Mouse (Mus musculus): ENCODE measurements around the gene Fam19a3. TPM values are rescaled to one million over a fixed set of nuclear protein-coding genes. Genes with fewer than 3 reads are reported as not detected.

Fam19a3 gene
- not detected in 2 replicates for polyA plus RNA-seq (2014; fragmentation: Nextera tagmentation; extraction: Ambion mirVana)

DNA sequence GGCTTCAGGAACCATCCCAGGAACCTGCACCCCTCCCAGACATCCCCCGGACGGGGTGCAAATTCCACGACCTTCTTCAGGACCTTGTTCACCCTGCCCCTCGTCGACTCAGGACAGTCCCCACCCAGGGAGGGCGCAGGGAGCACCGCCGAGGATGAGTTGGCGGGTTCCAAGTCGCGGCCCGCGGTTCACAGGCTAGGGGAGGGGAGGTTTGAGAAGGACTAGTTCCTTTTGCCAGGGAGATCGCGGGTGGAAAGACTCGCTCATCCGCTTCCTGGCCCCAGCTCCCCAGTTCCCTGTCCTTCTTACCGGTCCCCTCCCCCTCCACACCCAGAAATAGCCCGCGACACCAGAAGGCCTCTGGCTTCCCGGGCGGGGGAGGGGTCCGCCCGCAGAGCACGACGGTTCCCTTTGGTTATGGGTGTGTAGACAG is at the start of gene Fam19a3:
TSS of gene Fam19a3 (minus strand) at position 370 of the 433 bp plus-strand sequence.
- Histone ChIP-seq H3K36me3 (ENCODE audit: control insufficient read depth, insufficient read depth, low read length) (no peaks in the 10 kb centered on the region), H3K4me2 (peak within 1 kb of the TSS; percentile 78), H3K27ac (ENCODE audit: low read depth, low read length) (no peak within 1 kb of the TSS), H3K9me3 (ENCODE audit: control insufficient read depth, low read length) (no peaks in the 10 kb centered on the region), H3K9ac (ENCODE audit: low read length) (peak within 1 kb of the TSS; percentile 46), H3K27me3 (ENCODE audit: control insufficient read depth, insufficient read depth, low read length) (peaks cover 81% of the 10 kb centered on the region), H3K4me3 (ENCODE audit: low read depth, low read length) (peak within 1 kb of the TSS; percentile 38), H3K4me1 (ENCODE audit: control insufficient read depth, insufficient read depth, low read length) (peaks cover 20% of the 10 kb centered on the region)
- ATAC-seq (ENCODE audit: low FRiP score): peak; percentile 26; the same call in 1 of the 2 replicates
- WGBS: under 1% methylated on average over 26 of the region's 26 CpGs
- peak; percentile 92 for DNase-seq (ENCODE audit: low spot score, missing footprints)

DNA sequence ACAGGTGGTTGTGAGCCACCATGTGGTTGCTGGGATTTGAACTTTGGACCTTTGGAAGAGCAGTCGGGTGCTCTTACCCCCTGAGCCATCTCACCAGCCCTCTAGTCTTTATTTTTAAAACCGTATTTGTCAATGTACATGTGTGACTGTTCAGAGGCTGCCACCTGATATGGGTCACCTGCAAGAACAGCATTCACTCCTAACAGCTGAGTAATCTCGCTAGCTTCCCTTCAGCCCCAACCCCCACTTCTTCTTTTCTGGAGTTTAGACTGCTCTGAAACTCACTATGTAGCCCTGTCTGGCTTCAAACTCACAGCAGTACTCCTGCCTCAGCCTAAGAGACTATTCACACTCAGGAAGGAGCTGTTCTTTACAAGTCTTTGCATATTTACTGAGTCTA is 40.8 kb upstream of the Fam19a3 start:
- no peaks in the 10 kb centered on the region for H3K27me3 ChIP-seq (ENCODE audit: control insufficient read depth, insufficient read depth, low read length)
- peaks cover 2% of the 10 kb centered on the region; the same call in 1 of the 2 replicates for H3K36me3 ChIP-seq (ENCODE audit: control insufficient read depth, insufficient read depth, low read length)
- peak; percentile 39 for DNase-seq (ENCODE audit: low spot score, missing footprints)
- ATAC-seq (ENCODE audit: low FRiP score): no peak
- H3K4me2 ChIP-seq: no peak overlapping the region
- no peaks in the 10 kb centered on the region for H3K9me3 ChIP-seq (ENCODE audit: control insufficient read depth, low read length)
- no peak overlapping the region for H3K27ac ChIP-seq (ENCODE audit: low read depth, low read length)
- H3K4me1 ChIP-seq (ENCODE audit: control insufficient read depth, insufficient read depth, low read length): peaks cover 5% of the 10 kb centered on the region; the same call in 1 of the 2 replicates
- H3K9ac ChIP-seq (ENCODE audit: low read length): no peak overlapping the region
- H3K4me3 ChIP-seq (ENCODE audit: low read depth, low read length): no peak overlapping the region
- WGBS: 84% methylated on average over 3 of the region's 3 CpGs

DNA sequence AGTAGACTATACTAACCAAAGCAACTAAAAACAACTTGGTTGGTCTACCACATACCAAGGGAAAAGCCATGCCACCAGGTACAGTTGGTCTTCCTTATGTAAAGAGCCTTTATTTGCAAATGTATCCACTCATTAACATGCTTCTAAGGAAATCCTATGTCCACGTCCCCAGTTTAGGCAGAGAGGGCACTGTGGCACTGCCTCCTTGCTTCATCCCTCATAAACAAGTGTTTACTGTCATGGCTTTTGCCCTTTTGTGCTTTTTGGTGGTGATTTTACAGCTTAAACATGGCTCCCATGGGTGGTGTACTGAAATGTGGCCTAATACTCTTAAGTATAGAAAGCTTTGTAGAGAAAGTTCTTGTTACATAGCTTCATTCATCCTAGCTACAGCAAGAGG is 38.8 kb upstream of the Fam19a3 start:
- no peak for ATAC-seq (ENCODE audit: low FRiP score)
- no peaks in the 10 kb centered on the region for H3K9me3 ChIP-seq (ENCODE audit: control insufficient read depth, low read length)
- no peaks in the 10 kb centered on the region for H3K36me3 ChIP-seq (ENCODE audit: control insufficient read depth, insufficient read depth, low read length)
- DNase-seq (ENCODE audit: low spot score, missing footprints): peak; percentile 80
- no peaks in the 10 kb centered on the region for H3K27me3 ChIP-seq (ENCODE audit: control insufficient read depth, insufficient read depth, low read length)
- H3K27ac ChIP-seq (ENCODE audit: low read depth, low read length): no peak overlapping the region
- no peak overlapping the region for H3K4me3 ChIP-seq (ENCODE audit: low read depth, low read length)
- H3K4me1 ChIP-seq (ENCODE audit: control insufficient read depth, insufficient read depth, low read length): peaks cover 5% of the 10 kb centered on the region; the same call in 1 of the 2 replicates
- WGBS: 70% methylated on average over 1 of the region's 1 CpGs
- H3K4me2 ChIP-seq: no peak overlapping the region
- no peak overlapping the region for H3K9ac ChIP-seq (ENCODE audit: low read length)

DNA sequence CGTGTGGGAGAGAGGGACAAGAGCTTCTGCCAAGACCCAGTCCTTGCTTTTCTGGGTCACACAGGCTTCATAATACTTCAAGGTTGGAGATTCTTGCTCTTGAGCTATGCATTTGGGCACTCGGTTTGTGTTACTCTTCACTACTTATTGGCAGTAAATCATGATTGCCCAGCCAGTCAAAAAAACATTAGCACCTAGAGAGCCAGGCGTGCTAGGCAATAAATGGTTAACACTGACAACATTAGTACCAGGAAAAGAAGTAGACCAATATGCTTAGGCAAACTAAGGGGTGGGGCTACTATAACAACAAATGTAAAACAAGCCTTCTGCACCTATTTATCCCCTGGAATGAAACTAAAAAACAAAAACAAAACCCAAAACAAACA is 37.1 kb upstream of the Fam19a3 start:
- Histone ChIP-seq H3K9me3 (ENCODE audit: control insufficient read depth, low read length) (no peaks in the 10 kb centered on the region), H3K4me3 (ENCODE audit: low read depth, low read length) (peak overlapping the region; percentile 72), H3K4me2 (peak overlapping the region; percentile 97), H3K27ac (ENCODE audit: low read depth, low read length) (no peak overlapping the region), H3K9ac (ENCODE audit: low read length) (peak overlapping the region; percentile 86; the same call in 1 of the 2 replicates), H3K4me1 (ENCODE audit: control insufficient read depth, insufficient read depth, low read length) (peaks cover 5% of the 10 kb centered on the region; the same call in 1 of the 2 replicates), H3K27me3 (ENCODE audit: control insufficient read depth, insufficient read depth, low read length) (no peaks in the 10 kb centered on the region), H3K36me3 (ENCODE audit: control insufficient read depth, insufficient read depth, low read length) (no peaks in the 10 kb centered on the region)
- DNase-seq (ENCODE audit: low spot score, missing footprints): no peak
- ATAC-seq (ENCODE audit: low FRiP score): no peak
- 10% methylated on average over 3 of the region's 3 CpGs for WGBS

DNA sequence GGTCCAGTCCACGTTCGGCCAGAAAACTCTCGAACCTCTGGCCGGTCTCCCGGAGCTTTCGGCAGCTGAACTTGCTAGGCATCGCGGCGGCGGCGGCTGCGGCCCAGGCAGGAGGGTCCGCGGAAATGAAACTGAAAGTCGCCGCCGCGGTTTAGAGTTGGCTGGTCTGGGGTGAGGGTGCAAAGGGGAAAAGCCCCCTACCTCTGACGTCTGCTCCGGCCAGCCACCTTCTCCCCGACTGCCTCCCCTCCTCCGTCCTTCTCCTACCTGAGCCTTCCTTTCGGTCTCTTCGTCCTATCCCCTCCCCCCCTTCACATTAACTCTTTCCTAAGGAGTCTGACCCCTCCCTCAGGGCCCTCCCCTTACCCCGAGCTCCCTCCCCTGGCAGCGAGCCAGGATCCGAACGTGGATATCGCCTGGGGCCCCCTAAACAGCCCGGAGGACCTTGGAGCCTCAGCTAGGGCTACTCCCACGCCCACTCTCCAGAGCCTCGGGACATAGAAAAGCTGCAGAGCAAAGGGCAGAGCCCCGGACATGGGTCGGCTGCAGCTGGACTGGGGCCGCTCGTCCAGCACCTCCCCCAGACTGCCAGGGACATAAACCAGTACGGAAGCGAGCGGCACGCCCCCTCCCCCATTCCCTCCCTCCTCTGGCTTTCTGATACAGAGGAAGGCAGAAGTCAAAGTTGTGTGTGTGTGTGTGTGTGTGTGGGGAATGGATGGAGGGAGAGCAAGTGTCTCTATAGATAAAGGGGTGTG is 36.5 kb upstream of the Fam19a3 start, which contains the start of gene Mov10:
TSS of gene Mov10 (minus strand) at position 573 of the 758 bp plus-strand sequence.
- H3K4me3 ChIP-seq (ENCODE audit: low read depth, low read length): peak within 1 kb of the TSS; percentile 72
- peaks cover 5% of the 10 kb centered on the region; the same call in 1 of the 2 replicates for H3K4me1 ChIP-seq (ENCODE audit: control insufficient read depth, insufficient read depth, low read length)
- under 1% methylated on average over 33 of the region's 40 CpGs for WGBS
- ATAC-seq (ENCODE audit: low FRiP score): peak; percentile 85
- peak within 1 kb of the TSS; percentile 97 for H3K4me2 ChIP-seq
- no peak within 1 kb of the TSS for H3K27ac ChIP-seq (ENCODE audit: low read depth, low read length)
- no peaks in the 10 kb centered on the region for H3K9me3 ChIP-seq (ENCODE audit: control insufficient read depth, low read length)
- no peaks in the 10 kb centered on the region for H3K36me3 ChIP-seq (ENCODE audit: control insufficient read depth, insufficient read depth, low read length)
- DNase-seq (ENCODE audit: low spot score, missing footprints): peak; percentile 96
- H3K27me3 ChIP-seq (ENCODE audit: control insufficient read depth, insufficient read depth, low read length): no peaks in the 10 kb centered on the region
- H3K9ac ChIP-seq (ENCODE audit: low read length): peak within 1 kb of the TSS; percentile 86

DNA sequence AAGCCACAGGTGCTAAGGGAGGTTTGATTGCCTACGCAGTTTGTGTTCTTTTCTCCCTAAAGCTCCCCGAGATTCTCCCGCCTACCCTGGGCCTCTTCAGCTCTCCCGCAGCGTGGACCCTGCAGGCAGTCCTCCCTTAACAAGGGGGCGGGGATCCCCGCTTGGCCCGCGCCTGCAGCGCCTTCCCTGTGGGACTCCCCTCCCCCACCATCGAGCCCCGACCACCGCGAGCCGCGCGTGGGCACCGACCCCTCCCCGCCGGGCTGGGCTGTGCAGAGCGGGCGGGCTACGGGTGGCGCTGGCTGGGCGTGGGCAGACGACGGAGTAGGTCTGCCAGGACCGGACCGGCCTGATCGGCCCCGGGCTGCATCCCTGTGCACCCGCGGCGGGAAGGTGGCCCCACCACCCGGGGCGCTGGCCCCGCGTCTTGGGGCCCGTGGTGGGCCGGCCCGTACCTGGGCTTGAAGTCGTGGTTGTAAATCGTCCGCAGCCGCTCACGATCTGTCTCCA is 35.9 kb upstream of the Fam19a3 start:
- DNase-seq (ENCODE audit: low spot score, missing footprints) (peak; percentile 92), ATAC-seq (ENCODE audit: low FRiP score) (peak; percentile 75)
- Histone ChIP-seq H3K9ac (ENCODE audit: low read length) (peak overlapping the region; percentile 86), H3K36me3 (ENCODE audit: control insufficient read depth, insufficient read depth, low read length) (no peaks in the 10 kb centered on the region), H3K27ac (ENCODE audit: low read depth, low read length) (no peak overlapping the region), H3K4me2 (peak overlapping the region; percentile 97), H3K27me3 (ENCODE audit: control insufficient read depth, insufficient read depth, low read length) (no peaks in the 10 kb centered on the region), H3K4me3 (ENCODE audit: low read depth, low read length) (peak overlapping the region; percentile 72), H3K9me3 (ENCODE audit: control insufficient read depth, low read length) (no peaks in the 10 kb centered on the region), H3K4me1 (ENCODE audit: control insufficient read depth, insufficient read depth, low read length) (peaks cover 5% of the 10 kb centered on the region; the same call in 1 of the 2 replicates)
- WGBS: under 1% methylated on average over 46 of the region's 46 CpGs

DNA sequence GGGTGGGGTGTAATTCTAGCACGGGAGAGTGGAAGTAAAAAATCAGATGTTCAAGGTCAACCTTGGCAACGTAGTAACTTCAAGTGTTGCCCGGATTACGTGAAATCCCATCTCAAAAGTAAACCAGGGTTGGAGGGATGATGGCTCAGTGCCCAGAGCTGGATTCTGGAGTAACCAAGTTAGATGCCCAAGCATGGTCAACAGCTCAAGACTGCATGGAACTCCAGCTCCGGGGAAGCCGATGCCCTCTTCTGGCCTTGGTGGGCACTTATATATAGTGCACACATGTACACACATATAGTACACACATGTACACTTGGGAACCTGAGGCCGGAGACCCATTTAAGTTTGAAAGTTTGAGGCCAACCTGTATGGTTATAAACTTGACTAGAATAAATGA is 34.5 kb upstream of the Fam19a3 start:
- ATAC-seq (ENCODE audit: low FRiP score): no peak
- Histone ChIP-seq H3K9me3 (ENCODE audit: control insufficient read depth, low read length) (no peaks in the 10 kb centered on the region), H3K4me2 (no peak overlapping the region), H3K27me3 (ENCODE audit: control insufficient read depth, insufficient read depth, low read length) (no peaks in the 10 kb centered on the region), H3K36me3 (ENCODE audit: control insufficient read depth, insufficient read depth, low read length) (no peaks in the 10 kb centered on the region), H3K27ac (ENCODE audit: low read depth, low read length) (no peak overlapping the region), H3K4me1 (ENCODE audit: control insufficient read depth, insufficient read depth, low read length) (peaks cover 5% of the 10 kb centered on the region; the same call in 1 of the 2 replicates), H3K4me3 (ENCODE audit: low read depth, low read length) (no peak overlapping the region), H3K9ac (ENCODE audit: low read length) (no peak overlapping the region)
- DNase-seq (ENCODE audit: low spot score, missing footprints): peak; percentile 70
- 97% methylated on average over 7 of the region's 7 CpGs for WGBS

DNA sequence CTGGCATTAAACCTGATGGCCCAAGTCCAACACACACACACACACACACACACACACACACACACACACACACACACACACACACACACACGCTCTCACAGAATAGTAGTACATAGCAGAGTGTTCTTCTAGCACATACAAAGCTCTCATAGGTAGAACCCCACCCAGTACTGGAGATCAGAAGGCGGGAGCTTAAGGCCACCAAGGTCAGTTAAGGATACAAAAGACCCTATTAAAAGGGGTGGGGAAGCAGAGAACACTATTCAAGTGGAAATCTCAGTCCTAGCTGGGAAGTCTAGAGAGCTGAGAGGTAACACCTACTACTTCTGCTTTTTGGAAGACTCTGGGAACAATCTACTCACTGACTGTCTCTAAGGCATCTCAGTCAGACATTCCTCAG is 33.7 kb upstream of the Fam19a3 start:
- H3K4me1 ChIP-seq (ENCODE audit: control insufficient read depth, insufficient read depth, low read length): peaks cover 5% of the 10 kb centered on the region; the same call in 1 of the 2 replicates
- no peak overlapping the region for H3K4me2 ChIP-seq
- H3K27me3 ChIP-seq (ENCODE audit: control insufficient read depth, insufficient read depth, low read length): no peaks in the 10 kb centered on the region
- WGBS: 100% methylated on average over 2 of the region's 2 CpGs
- no peak for DNase-seq (ENCODE audit: low spot score, missing footprints)
- no peak overlapping the region for H3K27ac ChIP-seq (ENCODE audit: low read depth, low read length)
- no peaks in the 10 kb centered on the region for H3K9me3 ChIP-seq (ENCODE audit: control insufficient read depth, low read length)
- H3K9ac ChIP-seq (ENCODE audit: low read length): no peak overlapping the region
- H3K4me3 ChIP-seq (ENCODE audit: low read depth, low read length): no peak overlapping the region
- no peaks in the 10 kb centered on the region for H3K36me3 ChIP-seq (ENCODE audit: control insufficient read depth, insufficient read depth, low read length)
- no peak for ATAC-seq (ENCODE audit: low FRiP score)

DNA sequence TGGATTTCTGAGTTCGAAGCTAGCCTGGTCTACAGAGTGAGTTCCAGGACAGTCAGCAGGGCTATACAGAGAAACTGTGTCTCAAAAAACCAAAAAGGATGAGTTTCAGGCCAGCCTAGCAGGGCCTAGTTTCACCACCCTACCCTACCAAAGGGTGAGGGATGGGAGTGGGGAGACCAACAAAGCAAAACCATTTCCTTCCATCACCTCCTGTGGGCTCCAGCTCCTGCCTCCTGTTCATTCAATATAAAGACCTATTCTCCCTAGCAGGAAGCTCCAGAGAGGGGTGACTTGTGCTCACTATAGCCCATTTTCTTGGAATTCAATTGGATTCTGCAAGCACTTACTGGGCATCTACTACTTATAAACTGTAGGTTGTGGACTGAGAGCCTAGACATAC is 33.1 kb upstream of the Fam19a3 start:
- ATAC-seq (ENCODE audit: low FRiP score): no peak
- H3K4me3 ChIP-seq (ENCODE audit: low read depth, low read length): no peak overlapping the region
- DNase-seq (ENCODE audit: low spot score, missing footprints): peak; percentile 41
- H3K27ac ChIP-seq (ENCODE audit: low read depth, low read length): no peak overlapping the region
- no peaks in the 10 kb centered on the region for H3K36me3 ChIP-seq (ENCODE audit: control insufficient read depth, insufficient read depth, low read length)
- no peaks in the 10 kb centered on the region for H3K27me3 ChIP-seq (ENCODE audit: control insufficient read depth, insufficient read depth, low read length)
- H3K9me3 ChIP-seq (ENCODE audit: control insufficient read depth, low read length): no peaks in the 10 kb centered on the region
- no peak overlapping the region for H3K9ac ChIP-seq (ENCODE audit: low read length)
- peaks cover 5% of the 10 kb centered on the region; the same call in 1 of the 2 replicates for H3K4me1 ChIP-seq (ENCODE audit: control insufficient read depth, insufficient read depth, low read length)
- 96% methylated on average over 1 of the region's 1 CpGs for WGBS
- no peak overlapping the region for H3K4me2 ChIP-seq

Measured in midbrain, embryonic 11.5 days (tissue).